Mouse (Mus musculus) granulocyte monocyte progenitor cell, adult 5-6 weeks (primary cell): ENCODE data around the gene Ggct. TPM values are rescaled to one million over a fixed set of nuclear protein-coding genes. Genes with fewer than 3 reads are reported as not detected.
"Not testable (repeated sequence)": the region's sequence is repeated elsewhere in the genome, so short reads cannot be mapped to it uniquely, and the experiment has no call there.

Experiments used
- ATAC-seq: replicated peaks from 2 replicates; pipeline ENCODE4 v1.8.0; 2016; ENCODE audit warnings: mild to moderate bottlenecking, moderate TSS enrichment, inconsistent platforms; ENCODE audit not compliant: poor library complexity, severe bottlenecking
- total RNA-seq, 2 experiments: library from RNA; stranded (forward) in 1 of 2; stranded (reverse) in 1 of 2; fragments of 200-712, 200-1000 nt in 1 of 2; fragments of >200 nt in 1 of 2; fragmentation: Nextera tagmentation in 1 of 2; gene quantifications; 2 replicates each; pipeline ENCODE4 v1.2.3; 2014 to 2017

The Ggct gene
- total RNA-seq, 2 experiments from 2014 or later, result 18.7 to 39.6 TPM

- ATAC-seq, result 0 out of 2 replicates have a peak, but pooled peaks have one; percentile 10
Measured at GRCm38 (mm10) chr6:54955949-54956348, 36.8 kb downstream of the Ggct start.

GRCm38 (mm10) chr6:54954659-54955414 lies 37.9 kb downstream of the Ggct start:
- peak; percentile 75 for ATAC-seq

DNA sequence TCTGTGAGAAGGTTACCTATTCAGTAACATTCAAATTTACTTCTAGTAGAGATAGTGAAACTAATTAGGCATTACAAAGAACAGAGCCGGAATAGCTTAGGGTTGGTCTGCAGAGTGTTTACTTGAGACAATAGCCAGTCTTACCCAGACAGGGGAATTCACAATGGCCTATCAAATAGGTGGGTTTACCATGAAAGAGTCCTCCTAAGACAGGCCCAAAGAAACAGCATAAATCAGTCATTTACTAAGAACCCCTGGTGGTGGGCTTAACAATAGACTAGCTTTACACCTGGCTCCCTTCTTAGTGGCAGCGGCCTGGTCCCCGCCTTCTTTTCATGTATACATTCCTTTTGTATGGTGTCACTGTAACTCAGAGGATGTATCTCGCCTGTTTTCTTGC lies 39.4 kb downstream of the Ggct start:
- not testable (repeated sequence) for ATAC-seq

- ATAC-seq, result peak; percentile 27; the same call in 1 of the 2 replicates
Measured at GRCm38 (mm10) chr6:54952542-54952941, 40.2 kb downstream of the Ggct start.

DNA sequence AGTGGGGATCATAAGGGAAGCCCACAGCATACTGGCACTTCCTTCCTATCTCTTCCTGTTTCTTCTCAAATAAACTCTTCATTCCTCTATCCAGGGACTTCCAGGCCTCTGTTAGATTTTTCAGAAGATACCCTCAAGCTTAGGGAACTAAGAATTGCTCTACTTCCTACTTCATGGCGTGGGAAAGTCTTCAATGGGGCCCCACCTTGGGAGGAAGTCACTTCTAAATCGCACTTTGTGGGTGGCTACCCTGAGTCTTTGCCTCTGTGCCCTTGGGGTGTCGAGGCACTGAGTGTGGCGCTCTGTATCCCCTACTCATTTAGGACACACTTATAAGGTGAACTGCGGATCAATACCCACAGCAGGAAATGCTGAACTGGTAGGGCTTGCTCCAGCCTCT lies 44.1 kb downstream of the Ggct start:
- peak; percentile 64 for ATAC-seq

- ATAC-seq, result peak; percentile 79
Measured at GRCm38 (mm10) chr6:54946241-54946953, 46.4 kb downstream of the Ggct start.

DNA sequence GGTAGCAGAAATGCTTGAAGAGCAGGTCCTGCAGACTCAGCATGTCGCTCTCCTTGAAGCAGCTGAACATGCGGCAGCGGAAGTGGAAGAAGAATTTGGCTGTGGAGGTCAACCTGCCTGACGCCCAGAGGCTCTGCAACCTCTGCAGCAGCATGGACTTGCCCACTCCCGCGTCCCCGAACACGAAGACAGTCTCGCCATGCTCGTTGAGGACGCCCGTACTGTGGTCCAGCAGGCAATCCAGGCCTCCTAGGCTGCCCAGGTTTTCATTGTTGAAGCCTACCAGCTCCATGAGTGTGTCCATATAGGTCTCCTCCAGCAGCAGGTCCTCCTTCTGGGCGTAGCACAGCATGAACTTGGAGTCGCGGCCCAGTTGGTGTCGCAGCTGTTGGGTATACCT lies 48.2 kb downstream of the Ggct start:
- ATAC-seq, result no peak

DNA sequence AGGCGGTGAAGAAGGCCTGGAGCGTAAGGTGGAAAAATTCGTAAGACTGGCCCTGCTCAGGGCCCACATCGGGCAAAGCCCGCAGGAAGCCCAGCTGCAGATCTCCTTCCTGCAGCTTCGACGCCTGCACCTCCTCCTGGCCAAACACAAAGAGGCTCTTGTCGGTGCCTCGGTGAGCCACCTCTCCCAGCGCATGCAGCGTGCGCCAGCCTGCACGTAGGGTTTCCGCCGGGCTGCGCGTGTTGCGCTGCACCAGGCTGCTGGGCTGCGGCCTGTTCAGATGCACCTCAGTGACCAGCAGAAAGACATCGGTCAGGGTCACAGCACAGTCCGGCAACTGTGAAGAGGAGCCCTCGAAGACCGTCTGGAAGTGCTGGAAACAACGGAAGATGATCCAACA lies 49.0 kb downstream of the Ggct start:
- ATAC-seq, result no peak

DNA sequence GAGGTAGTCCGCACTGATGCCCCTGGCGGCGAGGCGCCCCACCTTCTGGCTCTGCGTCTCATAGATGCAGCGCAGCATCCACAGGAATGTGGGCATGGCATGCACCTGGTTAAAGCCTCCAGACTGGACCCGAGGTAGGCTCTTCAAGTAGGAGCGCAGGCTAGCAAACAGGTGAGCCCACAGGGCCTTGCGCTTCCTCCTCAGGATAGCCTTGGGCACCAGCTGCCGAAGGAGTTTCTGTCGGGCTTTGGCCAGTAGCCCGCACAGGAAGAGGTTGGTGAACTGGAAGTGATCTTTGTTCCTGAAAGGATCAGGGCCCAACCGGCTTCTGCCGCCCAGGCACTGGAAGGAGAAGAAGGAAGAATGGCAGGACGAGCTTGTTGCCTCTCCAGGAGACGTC lies 49.5 kb downstream of the Ggct start:
- ATAC-seq, result no peak

- peak; percentile 50 for ATAC-seq
Measured at GRCm38 (mm10) chr6:54941149-54941548, 51.6 kb downstream of the Ggct start.

- ATAC-seq, result no peak
Measured at GRCm38 (mm10) chr6:54940126-54940525, 52.6 kb downstream of the Ggct start.

DNA sequence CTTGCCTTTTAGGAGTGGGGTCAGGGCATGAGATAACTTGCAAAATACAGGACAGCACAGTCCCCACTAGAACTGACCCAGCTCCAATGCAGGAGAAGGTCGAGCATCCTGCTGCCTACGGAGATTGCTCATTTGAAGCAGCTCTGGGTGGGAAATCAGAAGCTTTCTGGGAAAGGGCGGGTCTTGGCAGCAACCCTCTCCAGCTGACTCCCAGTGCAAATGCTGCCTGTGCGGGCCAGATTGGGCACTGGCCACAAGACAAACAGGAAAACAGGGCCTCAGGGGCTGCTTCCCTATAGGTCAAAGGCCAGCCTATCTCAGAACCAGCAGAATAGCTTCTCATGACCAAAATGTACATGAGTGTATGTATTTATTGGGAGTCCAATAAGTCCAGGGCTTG lies 53.1 kb downstream of the Ggct start:
- peak; percentile 19; the same call in 1 of the 2 replicates for ATAC-seq

- ATAC-seq, result 0 out of 2 replicates have a peak, but pooled peaks have one; percentile 24
Measured at GRCm38 (mm10) chr6:54936496-54936895, 56.3 kb downstream of the Ggct start.

DNA sequence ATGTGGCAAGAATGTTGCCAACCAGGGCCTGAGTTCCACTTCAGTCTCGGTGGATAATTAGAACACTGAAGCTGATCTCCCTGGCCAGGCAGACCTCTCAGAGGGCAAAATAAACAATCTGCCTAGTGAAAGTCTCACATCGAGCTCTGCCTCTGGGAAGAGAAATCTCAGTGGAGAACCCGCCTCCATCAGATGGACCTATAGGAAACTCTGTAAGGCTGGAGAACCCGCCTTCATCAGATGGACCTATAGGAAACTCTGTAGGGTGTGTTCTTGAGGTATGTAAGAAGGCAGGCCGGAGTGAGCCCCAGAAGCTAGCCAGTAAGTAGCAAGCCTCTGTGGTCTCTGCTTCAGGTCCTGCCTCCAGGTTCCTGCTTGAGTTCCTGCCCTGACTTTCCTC lies 57.8 kb downstream of the Ggct start:
- ATAC-seq, result no peak

DNA sequence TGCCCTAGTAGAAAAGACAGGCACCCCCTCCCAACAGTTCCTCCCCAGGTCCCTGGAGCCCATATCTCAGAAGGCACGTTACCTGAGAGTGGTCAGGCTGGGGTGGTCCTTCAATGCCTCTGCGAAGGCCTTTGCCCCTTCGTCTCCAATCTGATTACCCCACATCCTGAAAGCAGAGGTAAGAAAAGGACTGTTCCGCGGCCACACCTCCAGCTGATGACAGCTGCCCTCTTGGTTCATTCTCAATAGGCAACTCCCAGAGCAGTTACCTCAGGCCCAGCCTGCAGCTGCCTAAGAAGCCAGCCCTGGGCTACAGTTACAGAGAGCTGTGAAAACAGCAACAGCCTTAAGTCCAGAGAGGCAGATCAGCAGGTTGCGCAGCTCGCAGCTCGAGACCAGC lies 58.4 kb downstream of the Ggct start:
- ATAC-seq, result peak; percentile 70

- ATAC-seq, result peak; percentile 83
Measured at GRCm38 (mm10) chr6:54933866-54934265, 58.9 kb downstream of the Ggct start.

DNA sequence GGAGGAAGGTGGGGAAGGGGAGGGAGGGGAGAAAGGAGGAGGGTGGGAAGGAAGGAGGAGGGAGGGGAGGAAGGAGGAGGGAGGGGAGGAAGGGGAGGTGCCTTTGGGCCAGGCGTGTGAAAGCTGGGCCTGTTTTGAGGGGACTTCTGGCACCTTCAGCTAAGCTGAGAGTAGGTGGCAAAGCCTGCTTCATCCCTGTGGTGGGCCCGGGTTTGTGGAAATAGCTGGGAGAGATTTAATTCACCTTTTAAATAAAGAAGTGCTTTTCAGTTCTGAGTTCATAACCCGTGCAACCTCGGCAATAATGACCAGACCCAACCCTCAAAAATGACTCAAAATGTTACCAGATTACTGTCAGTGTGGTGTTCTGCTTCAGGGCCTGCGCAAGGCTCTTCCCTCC lies 59.5 kb downstream of the Ggct start:
- no peak for ATAC-seq

Other genes starting within 250 kb of the Ggct start
- 50.5 and 62.5 TPM in 2 replicates for gene Znrf2, start 176.0 kb downstream of the Ggct start, total RNA-seq (2014; fragmentation: Nextera tagmentation)
- 66.7 and 73.5 TPM in 2 replicates for gene Znrf2, start 176.0 kb downstream of the Ggct start, total RNA-seq (2017)
- gene Nod1, start 20.3 kb downstream of the Ggct start, total RNA-seq (2014; fragmentation: Nextera tagmentation), result 5.4 and 7.8 TPM in 2 replicates
- gene Nod1, start 20.3 kb downstream of the Ggct start, total RNA-seq (2017), result 5.5 and 7.2 TPM in 2 replicates
- gene Gars, start 45.1 kb upstream of the Ggct start, total RNA-seq (2014; fragmentation: Nextera tagmentation), result 72.5 and 76.4 TPM in 2 replicates
- gene Gars, start 45.1 kb upstream of the Ggct start, total RNA-seq (2017), result 114 and 122 TPM in 2 replicates
- not detected in 2 replicates for gene Crhr2, start 140.1 kb upstream of the Ggct start, total RNA-seq (2014; fragmentation: Nextera tagmentation)
- gene Crhr2, start 140.1 kb upstream of the Ggct start, total RNA-seq (2017), result not detected in 2 replicates
- not detected in 2 replicates for gene Inmt, start 182.1 kb upstream of the Ggct start, total RNA-seq (2014; fragmentation: Nextera tagmentation)
- gene Inmt, start 182.1 kb upstream of the Ggct start, total RNA-seq (2017), result not detected in 2 replicates
- 0.99 and 3.3 TPM in 2 replicates for gene Mindy4, start 210.4 kb upstream of the Ggct start, total RNA-seq (2014; fragmentation: Nextera tagmentation)
- gene Mindy4, start 210.4 kb upstream of the Ggct start, total RNA-seq (2017), result 2.4 and 3.1 TPM in 2 replicates